Mouse (Mus musculus): Measurements from ENCODE around the gene St6galnac3. TPM values are rescaled to one million over a fixed set of nuclear protein-coding genes. Genes with fewer than 3 reads are reported as not detected.

Gene St6galnac3
- polyA plus RNA-seq, 1 experiment from 2014 or later: 34.9 TPM

DNA sequence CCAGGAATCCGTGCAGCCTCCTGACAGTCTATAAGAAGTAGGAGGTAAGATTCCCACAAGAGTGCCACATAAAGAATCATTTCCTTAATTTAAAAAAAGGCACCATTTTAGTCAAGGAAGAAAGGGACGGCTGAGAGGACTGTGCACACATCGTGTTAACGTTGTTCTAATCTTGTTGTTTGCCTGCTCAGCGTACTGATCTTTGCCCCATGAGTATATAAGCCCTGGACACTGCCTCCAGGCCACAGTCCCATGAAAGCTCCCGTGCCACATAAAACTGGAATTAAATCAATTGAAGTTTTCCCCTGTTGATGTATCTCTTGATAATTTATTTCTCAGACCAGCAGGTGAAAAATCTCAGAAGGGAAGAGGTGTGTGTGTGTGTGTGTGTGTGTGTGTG is 195.8 kb downstream of the St6galnac3 start:
- Histone ChIP-seq H3K9ac (ENCODE audit: low read length) (no peak overlapping the region), H3K27me3 (ENCODE audit: control insufficient read depth, insufficient read depth, low read length) (no peaks in the 10 kb centered on the region), H3K4me3 (replicated peaks; ENCODE audit: low read length) (no peak overlapping the region), H3K27ac (ENCODE audit: low read length) (no peak overlapping the region), H3K4me2 (ENCODE audit: low read depth, low read length) (no peak overlapping the region), H3K9me3 (replicated peaks; ENCODE audit: control insufficient read depth, low read length) (no peaks in the 10 kb centered on the region), H3K4me1 (ENCODE audit: control insufficient read depth, insufficient read depth, low read length) (no peaks in the 10 kb centered on the region), H3K36me3 (ENCODE audit: control insufficient read depth, insufficient read depth, low read length) (no peaks in the 10 kb centered on the region)
- WGBS: 67% methylated on average over 6 of the region's 6 CpGs
- no peak for ATAC-seq (ENCODE audit: insufficient read depth, low FRiP score)

GRCm38 (mm10) chr3:153525151-153525768 is 199.7 kb downstream of the St6galnac3 start:
- Histone ChIP-seq H3K27me3 (ENCODE audit: control insufficient read depth, insufficient read depth, low read length) (no peaks in the 10 kb centered on the region), H3K9me3 (replicated peaks; ENCODE audit: control insufficient read depth, low read length) (no peaks in the 10 kb centered on the region), H3K4me3 (replicated peaks; ENCODE audit: low read length) (no peak overlapping the region), H3K4me1 (ENCODE audit: control insufficient read depth, insufficient read depth, low read length) (no peaks in the 10 kb centered on the region), H3K27ac (ENCODE audit: low read length) (no peak overlapping the region), H3K36me3 (ENCODE audit: control insufficient read depth, insufficient read depth, low read length) (no peaks in the 10 kb centered on the region), H3K4me2 (ENCODE audit: low read depth, low read length) (no peak overlapping the region), H3K9ac (ENCODE audit: low read length) (no peak overlapping the region)
- 69% methylated on average over 6 of the region's 6 CpGs for WGBS
- no peak for ATAC-seq (ENCODE audit: insufficient read depth, low FRiP score)

- Histone ChIP-seq H3K27me3 (ENCODE audit: control insufficient read depth, insufficient read depth, low read length) (no peaks in the 10 kb centered on the region), H3K4me3 (replicated peaks; ENCODE audit: low read length) (no peak overlapping the region), H3K27ac (ENCODE audit: low read length) (no peak overlapping the region), H3K4me2 (ENCODE audit: low read depth, low read length) (no peak overlapping the region), H3K9ac (ENCODE audit: low read length) (no peak overlapping the region), H3K9me3 (replicated peaks; ENCODE audit: control insufficient read depth, low read length) (peaks cover 5% of the 10 kb centered on the region; the same call in 1 of the 2 replicates), H3K36me3 (ENCODE audit: control insufficient read depth, insufficient read depth, low read length) (no peaks in the 10 kb centered on the region), H3K4me1 (ENCODE audit: control insufficient read depth, insufficient read depth, low read length) (peaks cover 13% of the 10 kb centered on the region)
- WGBS: 70% methylated on average over 7 of the region's 7 CpGs
- ATAC-seq (ENCODE audit: insufficient read depth, low FRiP score): no peak
These were observed 208.1 kb downstream of the St6galnac3 start for GRCm38 (mm10) chr3:153516848-153517247.

DNA sequence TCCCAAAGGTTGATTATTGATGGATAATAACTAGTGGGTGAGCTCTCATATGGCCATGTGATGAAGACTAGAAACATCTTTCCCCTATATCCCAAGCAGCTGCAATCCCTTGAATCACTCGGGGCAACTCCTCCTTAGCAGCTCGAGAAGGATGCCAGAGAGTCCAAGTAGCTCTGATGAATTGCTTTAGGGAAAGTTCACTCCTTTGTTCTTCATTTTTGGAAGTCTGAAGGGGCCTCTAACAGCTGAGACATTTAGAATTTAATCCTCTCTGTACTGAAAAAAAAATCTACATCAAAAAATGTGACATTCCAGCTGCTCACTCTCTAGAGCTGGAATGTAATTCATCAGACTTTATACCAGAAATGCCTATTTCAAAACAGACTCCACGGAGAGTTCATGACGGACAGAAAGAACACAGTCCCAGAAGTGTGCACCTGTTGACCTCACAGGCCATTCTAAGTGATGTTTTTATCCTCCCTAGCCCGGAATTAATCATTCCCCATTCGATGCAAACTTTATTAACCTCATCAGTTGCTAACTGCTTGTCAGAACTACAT is 211.4 kb downstream of the St6galnac3 start:
- Histone ChIP-seq H3K4me3 (replicated peaks; ENCODE audit: low read length) (no peak overlapping the region), H3K9me3 (replicated peaks; ENCODE audit: control insufficient read depth, low read length) (no peaks in the 10 kb centered on the region), H3K27me3 (ENCODE audit: control insufficient read depth, insufficient read depth, low read length) (no peaks in the 10 kb centered on the region), H3K4me2 (ENCODE audit: low read depth, low read length) (no peak overlapping the region), H3K27ac (ENCODE audit: low read length) (no peak overlapping the region), H3K4me1 (ENCODE audit: control insufficient read depth, insufficient read depth, low read length) (peaks cover 13% of the 10 kb centered on the region), H3K36me3 (ENCODE audit: control insufficient read depth, insufficient read depth, low read length) (no peaks in the 10 kb centered on the region), H3K9ac (ENCODE audit: low read length) (no peak overlapping the region)
- ATAC-seq (ENCODE audit: insufficient read depth, low FRiP score): no peak
- WGBS: 33% methylated on average over 6 of the region's 6 CpGs

- Histone ChIP-seq H3K4me2 (ENCODE audit: low read depth, low read length) (no peak overlapping the region), H3K4me3 (replicated peaks; ENCODE audit: low read length) (no peak overlapping the region), H3K27me3 (ENCODE audit: control insufficient read depth, insufficient read depth, low read length) (no peaks in the 10 kb centered on the region), H3K27ac (ENCODE audit: low read length) (no peak overlapping the region), H3K9me3 (replicated peaks; ENCODE audit: control insufficient read depth, low read length) (no peaks in the 10 kb centered on the region), H3K36me3 (ENCODE audit: control insufficient read depth, insufficient read depth, low read length) (no peaks in the 10 kb centered on the region), H3K9ac (ENCODE audit: low read length) (no peak overlapping the region), H3K4me1 (ENCODE audit: control insufficient read depth, insufficient read depth, low read length) (peaks cover 13% of the 10 kb centered on the region)
- WGBS: 72% methylated on average over 6 of the region's 6 CpGs
- no peak for ATAC-seq (ENCODE audit: insufficient read depth, low FRiP score)
These were observed 212.4 kb downstream of the St6galnac3 start for GRCm38 (mm10) chr3:153512545-153512944.

- no peak for ATAC-seq (ENCODE audit: insufficient read depth, low FRiP score)
- H3K4me2 ChIP-seq (ENCODE audit: low read depth, low read length): no peak overlapping the region
- H3K27ac ChIP-seq (ENCODE audit: low read length): no peak overlapping the region
- no peaks in the 10 kb centered on the region for H3K9me3 ChIP-seq (replicated peaks; ENCODE audit: control insufficient read depth, low read length)
- H3K4me1 ChIP-seq (ENCODE audit: control insufficient read depth, insufficient read depth, low read length): peaks cover 13% of the 10 kb centered on the region
- H3K36me3 ChIP-seq (ENCODE audit: control insufficient read depth, insufficient read depth, low read length): no peaks in the 10 kb centered on the region
- no peak overlapping the region for H3K9ac ChIP-seq (ENCODE audit: low read length)
- H3K4me3 ChIP-seq (replicated peaks; ENCODE audit: low read length): no peak overlapping the region
- no peaks in the 10 kb centered on the region for H3K27me3 ChIP-seq (ENCODE audit: control insufficient read depth, insufficient read depth, low read length)
- WGBS: 47% methylated on average over 7 of the region's 7 CpGs
These were observed 213.8 kb downstream of the St6galnac3 start for GRCm38 (mm10) chr3:153511151-153511580.

DNA sequence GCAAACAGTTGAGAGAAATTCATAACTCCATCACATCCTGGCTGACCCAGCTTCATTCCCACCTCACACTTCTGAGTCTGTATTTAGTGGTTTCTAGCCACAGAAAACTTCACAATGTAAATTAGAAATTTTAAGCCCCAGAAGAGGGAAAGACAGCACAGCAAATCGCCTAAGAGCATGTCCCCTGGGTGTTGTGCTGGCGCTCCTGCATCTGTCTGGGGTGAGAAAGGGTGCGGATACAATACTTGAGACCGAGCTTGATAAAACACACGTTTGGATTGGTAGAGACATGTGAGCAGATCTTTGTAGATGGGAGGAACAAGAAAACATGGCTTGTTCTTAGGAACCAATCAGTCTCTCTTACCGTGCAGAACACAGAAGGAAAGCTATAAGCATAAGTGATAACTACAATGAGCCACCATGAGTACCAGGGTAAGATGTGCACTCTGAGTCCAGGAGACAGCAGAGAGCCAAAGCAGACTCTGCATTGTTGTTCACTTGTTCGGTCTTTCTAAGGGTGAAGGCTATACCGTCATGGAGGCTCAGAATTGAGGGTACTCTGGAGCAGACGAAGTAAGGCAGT is 214.8 kb downstream of the St6galnac3 start:
- Histone ChIP-seq H3K4me1 (ENCODE audit: control insufficient read depth, insufficient read depth, low read length) (peaks cover 13% of the 10 kb centered on the region), H3K4me3 (replicated peaks; ENCODE audit: low read length) (no peak overlapping the region), H3K27me3 (ENCODE audit: control insufficient read depth, insufficient read depth, low read length) (no peaks in the 10 kb centered on the region), H3K36me3 (ENCODE audit: control insufficient read depth, insufficient read depth, low read length) (no peaks in the 10 kb centered on the region), H3K27ac (ENCODE audit: low read length) (no peak overlapping the region), H3K4me2 (ENCODE audit: low read depth, low read length) (no peak overlapping the region), H3K9me3 (replicated peaks; ENCODE audit: control insufficient read depth, low read length) (no peaks in the 10 kb centered on the region), H3K9ac (ENCODE audit: low read length) (no peak overlapping the region)
- no peak for ATAC-seq (ENCODE audit: insufficient read depth, low FRiP score)
- WGBS: 86% methylated on average over 9 of the region's 9 CpGs

DNA sequence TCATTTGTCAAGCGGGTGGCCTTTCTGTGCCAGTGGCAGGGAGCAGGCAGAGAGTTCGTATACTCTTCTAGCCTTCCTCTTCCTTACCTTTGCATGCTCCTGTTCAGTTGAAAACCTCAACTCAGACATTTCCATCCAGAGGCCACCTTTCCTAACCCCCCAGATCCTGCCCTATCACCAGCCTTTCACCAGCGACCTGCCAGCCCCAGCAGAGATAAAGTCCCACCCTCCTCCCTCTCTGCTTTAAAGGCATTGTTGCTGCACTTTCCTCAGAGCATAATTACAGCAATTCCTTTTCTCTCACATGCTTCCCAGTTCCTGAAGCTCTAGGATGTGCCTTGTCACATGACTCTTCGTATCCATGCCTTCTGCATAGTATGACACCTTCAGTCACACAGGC is 215.3 kb downstream of the St6galnac3 start:
- Histone ChIP-seq H3K36me3 (ENCODE audit: control insufficient read depth, insufficient read depth, low read length) (no peaks in the 10 kb centered on the region), H3K9me3 (replicated peaks; ENCODE audit: control insufficient read depth, low read length) (no peaks in the 10 kb centered on the region), H3K4me2 (ENCODE audit: low read depth, low read length) (no peak overlapping the region), H3K27me3 (ENCODE audit: control insufficient read depth, insufficient read depth, low read length) (no peaks in the 10 kb centered on the region), H3K4me1 (ENCODE audit: control insufficient read depth, insufficient read depth, low read length) (peaks cover 13% of the 10 kb centered on the region), H3K9ac (ENCODE audit: low read length) (no peak overlapping the region), H3K27ac (ENCODE audit: low read length) (no peak overlapping the region), H3K4me3 (replicated peaks; ENCODE audit: low read length) (no peak overlapping the region)
- ATAC-seq (ENCODE audit: insufficient read depth, low FRiP score): no peak
- WGBS: 59% methylated on average over 4 of the region's 4 CpGs

DNA sequence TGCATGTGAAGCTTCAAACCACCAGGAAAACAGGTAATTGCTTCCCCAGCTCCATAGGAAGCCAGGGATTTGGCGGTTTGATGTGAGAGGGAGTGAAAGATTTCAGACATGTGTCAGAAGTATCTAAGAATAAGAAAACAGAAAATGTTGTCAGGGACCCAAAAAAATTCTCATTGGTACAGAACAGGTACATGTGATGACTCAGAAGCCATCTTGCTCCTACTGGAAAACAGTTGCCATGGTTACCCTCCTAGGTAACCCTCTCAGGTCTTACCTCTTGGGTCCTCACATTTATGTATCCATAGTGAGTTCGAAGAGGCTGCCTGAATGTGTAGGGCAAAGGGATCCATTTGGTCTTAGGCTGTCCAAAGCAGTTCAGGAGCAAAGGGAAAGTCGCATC is 215.9 kb downstream of the St6galnac3 start:
- no peak overlapping the region for H3K9ac ChIP-seq (ENCODE audit: low read length)
- no peak for ATAC-seq (ENCODE audit: insufficient read depth, low FRiP score)
- H3K4me1 ChIP-seq (ENCODE audit: control insufficient read depth, insufficient read depth, low read length): peaks cover 7% of the 10 kb centered on the region
- H3K36me3 ChIP-seq (ENCODE audit: control insufficient read depth, insufficient read depth, low read length): no peaks in the 10 kb centered on the region
- 83% methylated on average over 3 of the region's 3 CpGs for WGBS
- H3K9me3 ChIP-seq (replicated peaks; ENCODE audit: control insufficient read depth, low read length): no peaks in the 10 kb centered on the region
- H3K27ac ChIP-seq (ENCODE audit: low read length): no peak overlapping the region
- H3K4me2 ChIP-seq (ENCODE audit: low read depth, low read length): no peak overlapping the region
- H3K4me3 ChIP-seq (replicated peaks; ENCODE audit: low read length): no peak overlapping the region
- H3K27me3 ChIP-seq (ENCODE audit: control insufficient read depth, insufficient read depth, low read length): no peaks in the 10 kb centered on the region
